Mouse (Mus musculus) kidney, adult 2 months (tissue): ENCODE measurements at regions not wholly inside any gene's neighbourhood (a gene's known extent, or its start where the extent isn't known, plus 50 kb on each side); places are given as distances from the start of the nearest gene placed in this dataset.

Experiments used
- DNase-seq: peaks from one replicate; pipeline ENCODE4 v3.0.0; 2021
- H3K27ac ChIP-seq: fragments of 200-500 bp; 2 replicates; pipeline ENCODE4 v1.5.1; 2012; ENCODE audit warnings: low read depth, low read length, control low read depth, inconsistent platforms; ENCODE audit not compliant: insufficient read depth
- H3K27me3 ChIP-seq: fragments of 200-500 bp; replicated peaks from 2 replicates; pipeline ENCODE4 v1.6.1; 2012; ENCODE audit warnings: mild to moderate bottlenecking, moderate library complexity, low read length, inconsistent platforms; ENCODE audit not compliant: control insufficient read depth, insufficient read depth
- H3K36me3 ChIP-seq: fragments of 200-500 bp; 2 replicates; pipeline ENCODE4 v1.6.1; 2012; ENCODE audit warnings: mild to moderate bottlenecking, moderate library complexity, low read length, inconsistent platforms; ENCODE audit not compliant: control insufficient read depth, insufficient read depth
- H3K4me1 ChIP-seq: fragments of 200-500 bp; 2 replicates; pipeline ENCODE4 v1.6.1; 2011; ENCODE audit warnings: low read length; ENCODE audit not compliant: control insufficient read depth, insufficient read depth
- H3K4me3 ChIP-seq: fragments of 200-500 bp; 2 replicates; pipeline ENCODE4 v1.5.1; 2011; ENCODE audit warnings: mild to moderate bottlenecking, low read depth, low read length, control low read depth; ENCODE audit not compliant: insufficient read depth
- CTCF ChIP-seq: fragments of 200-500 bp; conservative IDR thresholded peaks from 2 replicates; pipeline ENCODE4 v1.5.1; 2011; ENCODE audit warnings: low read depth, mild to moderate bottlenecking, control low read depth, low read length, moderate library complexity, mixed read lengths; ENCODE audit not compliant: insufficient read depth, insufficient read length
- POLR2A ChIP-seq: fragments of 200-500 bp; IDR thresholded peaks from one replicate; pipeline ENCODE4 v1.6.1; 2011; ENCODE audit warnings: low read depth, low read length, control low read depth
- WGBS: fragments of 180-500 bp; shearing (Covaris S2); methylation state at CpG from one replicate; pipeline ENCODE4 v1.1.7; 2018; 5-methylcytosine and 5-hydroxymethylcytosine counted together

GRCm38 (mm10) chr4:29466315-29466714 is 653.4 kb downstream of the Epha7 start:
- 45% methylated on average over 2 of the region's 2 CpGs for WGBS
- no peaks in the 10 kb centered on the region for H3K4me1 ChIP-seq
- DNase-seq = no peak
- H3K27ac ChIP-seq = no peak overlapping the region
- H3K27me3 ChIP-seq = no peaks in the 10 kb centered on the region
- TF ChIP-seq CTCF = no peak
- no peak for TF ChIP-seq POLR2A
- no peaks in the 10 kb centered on the region for H3K36me3 ChIP-seq
- no peak overlapping the region for H3K4me3 ChIP-seq

GRCm38 (mm10) chr4:29480384-29481092 is 667.6 kb downstream of the Epha7 start:
- Histone ChIP-seq H3K4me3 (no peak overlapping the region), H3K27ac (no peak overlapping the region), H3K4me1 (no peaks in the 10 kb centered on the region), H3K36me3 (no peaks in the 10 kb centered on the region), H3K27me3 (no peaks in the 10 kb centered on the region)
- no peak for TF ChIP-seq CTCF
- TF ChIP-seq POLR2A = no peak
- no peak for DNase-seq
- 51% methylated on average over 2 of the region's 2 CpGs for WGBS

GRCm38 (mm10) chr4:29481093-29481715 is 668.3 kb downstream of the Epha7 start:
- H3K27ac ChIP-seq = no peak overlapping the region
- H3K36me3 ChIP-seq = no peaks in the 10 kb centered on the region
- WGBS = 38% methylated on average over 1 of the region's 1 CpGs
- H3K4me3 ChIP-seq = no peak overlapping the region
- no peaks in the 10 kb centered on the region for H3K4me1 ChIP-seq
- H3K27me3 ChIP-seq = no peaks in the 10 kb centered on the region
- no peak for DNase-seq
- no peak for TF ChIP-seq CTCF
- TF ChIP-seq POLR2A = no peak

GRCm38 (mm10) chr4:29482407-29482806 is 669.5 kb downstream of the Epha7 start:
- 87% methylated on average over 2 of the region's 2 CpGs for WGBS
- TF ChIP-seq POLR2A (no peak), CTCF (no peak)
- H3K27ac ChIP-seq = no peak overlapping the region

GRCm38 (mm10) chr4:29500844-29501243 is 687.9 kb downstream of the Epha7 start:
- Histone ChIP-seq H3K4me1 (no peaks in the 10 kb centered on the region), H3K36me3 (no peaks in the 10 kb centered on the region), H3K27ac (no peak overlapping the region), H3K4me3 (no peak overlapping the region), H3K27me3 (no peaks in the 10 kb centered on the region)
- 90% methylated on average over 1 of the region's 1 CpGs for WGBS
- no peak for DNase-seq
- no peak for TF ChIP-seq CTCF
- TF ChIP-seq POLR2A = no peak

More at GRCm38 (mm10) chr4:29482407-29482806, 669.5 kb downstream of the Epha7 start:
- no peaks in the 10 kb centered on the region for H3K4me1 ChIP-seq
- no peak for DNase-seq
- H3K4me3 ChIP-seq = no peak overlapping the region
- H3K27me3 ChIP-seq = no peaks in the 10 kb centered on the region
- H3K36me3 ChIP-seq = no peaks in the 10 kb centered on the region

GRCm38 (mm10) chr4:29525051-29525450 is 712.1 kb downstream of the Epha7 start:
- Histone ChIP-seq H3K27ac (no peak overlapping the region), H3K4me3 (no peak overlapping the region), H3K27me3 (no peaks in the 10 kb centered on the region), H3K36me3 (no peaks in the 10 kb centered on the region), H3K4me1 (no peaks in the 10 kb centered on the region)
- 60% methylated on average over 4 of the region's 4 CpGs for WGBS
- no peak for DNase-seq
- no peak for TF ChIP-seq CTCF
- no peak for TF ChIP-seq POLR2A
